Mouse (Mus musculus): Measurements from ENCODE around the gene Itgal.

DNA sequence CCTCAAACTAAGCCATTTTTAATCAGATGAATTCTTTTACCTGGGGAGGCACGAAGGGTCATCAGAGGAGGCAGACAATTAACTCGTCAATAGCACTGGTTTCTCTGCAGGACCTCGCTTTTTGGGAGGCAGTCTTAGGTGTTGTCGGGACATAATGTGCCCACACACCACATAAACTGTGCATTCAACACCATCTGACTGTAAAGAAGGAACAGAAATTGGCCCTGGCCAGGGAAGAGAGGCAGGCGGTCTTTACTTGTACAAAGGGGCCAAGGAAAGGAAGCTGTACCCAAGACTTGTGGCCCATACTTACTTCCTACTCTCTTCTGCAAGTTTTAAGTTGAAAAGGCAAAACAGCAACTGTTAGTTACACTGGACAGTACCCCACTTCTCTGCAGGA, 39.5 kb upstream of the Itgal start:
- no peak for TF ChIP-seq CTCF (IDR thresholded peaks at IDR 0.05; ENCODE audit: low read depth)
- TF ChIP-seq EP300 (optimal IDR thresholded peaks at IDR 0.05), result no peak

Data from stomach, postnatal 0 days (tissue).